Mouse (Mus musculus): ENCODE results near the gene Ccni. TPM values are rescaled to one million over a fixed set of nuclear protein-coding genes. Genes with fewer than 3 reads are reported as not detected.

The Ccni gene
- polyA plus RNA-seq, 1 experiment, result 214 TPM

GRCm38 (mm10) chr5:93172536-93172935, 33.8 kb downstream of the Ccni start:
- no peak for TF ChIP-seq EP300 (IDR thresholded peaks at IDR 0.05; ENCODE audit: insufficient read depth, low read depth, low read length)
- no peak for TF ChIP-seq CTCF (IDR thresholded peaks at IDR 0.05; ENCODE audit: low read depth, low read length)
- no peak for TF ChIP-seq POLR2A (IDR thresholded peaks at IDR 0.05; ENCODE audit: insufficient read depth, low read length)
- H3K27ac ChIP-seq (ENCODE audit: insufficient read depth, low read length), result no peak overlapping the region
- H3K9ac ChIP-seq (ENCODE audit: low read depth, poor library complexity, severe bottlenecking), result no peak overlapping the region
- H3K4me3 ChIP-seq (ENCODE audit: low read depth, low read length), result no peak overlapping the region
- H3K27me3 ChIP-seq (ENCODE audit: control insufficient read depth, insufficient read depth, low read length, poor library complexity, severe bottlenecking), result no peaks in the 10 kb centered on the region
- H3K36me3 ChIP-seq (ENCODE audit: control insufficient read depth, insufficient read depth, low read length, poor library complexity, severe bottlenecking), result peaks cover 31% of the 10 kb centered on the region
- H3K4me1 ChIP-seq (ENCODE audit: control insufficient read depth, insufficient read depth, low read length), result no peaks in the 10 kb centered on the region
- H3K9me3 ChIP-seq (replicated peaks; ENCODE audit: control insufficient read depth, insufficient read depth, low read length, poor library complexity, severe bottlenecking), result no peaks in the 10 kb centered on the region

DNA sequence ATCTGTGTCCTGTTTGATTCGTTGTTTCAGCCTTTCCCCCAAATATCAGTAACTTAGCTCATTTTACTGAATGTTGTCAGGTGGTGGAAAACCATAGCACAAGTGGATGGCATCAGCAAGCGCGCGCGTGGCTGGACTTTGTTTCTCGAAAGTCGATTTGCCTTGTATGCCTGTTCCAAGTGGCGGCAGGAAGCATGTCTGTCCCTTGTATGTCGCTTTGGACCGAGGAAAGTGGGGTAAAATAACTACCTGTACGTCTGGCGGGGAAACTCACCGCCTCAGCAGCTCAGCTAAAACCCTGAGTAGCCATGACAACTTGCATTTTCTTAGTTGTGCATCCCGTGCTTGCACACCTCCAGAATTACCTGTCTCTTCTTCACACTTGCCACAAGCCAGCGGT, 34.9 kb downstream of the Ccni start:
- TF ChIP-seq POLR2A (IDR thresholded peaks at IDR 0.05; ENCODE audit: insufficient read depth, low read length), result no peak
- TF ChIP-seq EP300 (IDR thresholded peaks at IDR 0.05; ENCODE audit: insufficient read depth, low read depth, low read length), result no peak
- H3K27me3 ChIP-seq (ENCODE audit: control insufficient read depth, insufficient read depth, low read length, poor library complexity, severe bottlenecking), result no peaks in the 10 kb centered on the region
- no peaks in the 10 kb centered on the region for H3K4me1 ChIP-seq (ENCODE audit: control insufficient read depth, insufficient read depth, low read length)
- no peak overlapping the region for H3K9ac ChIP-seq (ENCODE audit: low read depth, poor library complexity, severe bottlenecking)
- H3K27ac ChIP-seq (ENCODE audit: insufficient read depth, low read length), result no peak overlapping the region
- no peak overlapping the region for H3K4me3 ChIP-seq (ENCODE audit: low read depth, low read length)
- H3K9me3 ChIP-seq (replicated peaks; ENCODE audit: control insufficient read depth, insufficient read depth, low read length, poor library complexity, severe bottlenecking), result no peaks in the 10 kb centered on the region
- peaks cover 38% of the 10 kb centered on the region for H3K36me3 ChIP-seq (ENCODE audit: control insufficient read depth, insufficient read depth, low read length, poor library complexity, severe bottlenecking)

DNA sequence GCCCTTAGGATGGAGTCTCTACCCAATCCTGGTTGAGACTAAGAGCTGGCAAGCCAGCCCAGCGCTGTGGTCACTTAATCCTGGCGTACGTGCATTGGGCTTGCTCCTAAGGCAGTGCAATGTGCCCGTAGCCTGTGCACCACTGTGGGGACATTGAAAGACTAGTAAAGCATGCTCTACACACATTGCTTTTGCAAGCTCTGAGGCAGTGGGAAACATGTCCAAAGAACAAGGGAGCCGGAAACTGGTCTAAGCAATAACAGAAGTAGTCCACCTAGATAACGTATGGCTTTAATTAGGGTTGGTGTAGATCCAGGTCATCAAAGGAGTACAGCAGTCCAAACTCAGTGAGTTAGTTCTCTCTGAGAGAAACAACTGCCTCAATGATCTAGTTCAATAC, 37.6 kb downstream of the Ccni start:
- H3K9ac ChIP-seq (ENCODE audit: low read depth, poor library complexity, severe bottlenecking), result no peak overlapping the region
- peaks cover 55% of the 10 kb centered on the region for H3K36me3 ChIP-seq (ENCODE audit: control insufficient read depth, insufficient read depth, low read length, poor library complexity, severe bottlenecking)
- no peaks in the 10 kb centered on the region for H3K4me1 ChIP-seq (ENCODE audit: control insufficient read depth, insufficient read depth, low read length)
- no peaks in the 10 kb centered on the region for H3K27me3 ChIP-seq (ENCODE audit: control insufficient read depth, insufficient read depth, low read length, poor library complexity, severe bottlenecking)
- no peak for TF ChIP-seq EP300 (IDR thresholded peaks at IDR 0.05; ENCODE audit: insufficient read depth, low read depth, low read length)
- no peak for TF ChIP-seq CTCF (IDR thresholded peaks at IDR 0.05; ENCODE audit: low read depth, low read length)
- TF ChIP-seq POLR2A (IDR thresholded peaks at IDR 0.05; ENCODE audit: insufficient read depth, low read length), result no peak
- no peak overlapping the region for H3K27ac ChIP-seq (ENCODE audit: insufficient read depth, low read length)
- no peak overlapping the region for H3K4me3 ChIP-seq (ENCODE audit: low read depth, low read length)
- no peaks in the 10 kb centered on the region for H3K9me3 ChIP-seq (replicated peaks; ENCODE audit: control insufficient read depth, insufficient read depth, low read length, poor library complexity, severe bottlenecking)

- Histone ChIP-seq H3K4me3 (ENCODE audit: low read depth, low read length) (no peak overlapping the region), H3K4me1 (ENCODE audit: control insufficient read depth, insufficient read depth, low read length) (no peaks in the 10 kb centered on the region), H3K27ac (ENCODE audit: insufficient read depth, low read length) (no peak overlapping the region), H3K36me3 (ENCODE audit: control insufficient read depth, insufficient read depth, low read length, poor library complexity, severe bottlenecking) (peaks cover 52% of the 10 kb centered on the region), H3K27me3 (ENCODE audit: control insufficient read depth, insufficient read depth, low read length, poor library complexity, severe bottlenecking) (no peaks in the 10 kb centered on the region), H3K9ac (ENCODE audit: low read depth, poor library complexity, severe bottlenecking) (no peak overlapping the region), H3K9me3 (replicated peaks; ENCODE audit: control insufficient read depth, insufficient read depth, low read length, poor library complexity, severe bottlenecking) (no peaks in the 10 kb centered on the region)
- TF ChIP-seq CTCF (IDR thresholded peaks at IDR 0.05; ENCODE audit: low read depth, low read length) (no peak), EP300 (IDR thresholded peaks at IDR 0.05; ENCODE audit: insufficient read depth, low read depth, low read length) (no peak), POLR2A (IDR thresholded peaks at IDR 0.05; ENCODE audit: insufficient read depth, low read length) (no peak)
These were observed 38.3 kb downstream of the Ccni start for GRCm38 (mm10) chr5:93167919-93168516.

- Histone ChIP-seq H3K9ac (ENCODE audit: low read depth, poor library complexity, severe bottlenecking) (no peak overlapping the region), H3K27me3 (ENCODE audit: control insufficient read depth, insufficient read depth, low read length, poor library complexity, severe bottlenecking) (no peaks in the 10 kb centered on the region), H3K36me3 (ENCODE audit: control insufficient read depth, insufficient read depth, low read length, poor library complexity, severe bottlenecking) (peaks cover 43% of the 10 kb centered on the region), H3K9me3 (replicated peaks; ENCODE audit: control insufficient read depth, insufficient read depth, low read length, poor library complexity, severe bottlenecking) (no peaks in the 10 kb centered on the region), H3K4me1 (ENCODE audit: control insufficient read depth, insufficient read depth, low read length) (no peaks in the 10 kb centered on the region), H3K4me3 (ENCODE audit: low read depth, low read length) (no peak overlapping the region), H3K27ac (ENCODE audit: insufficient read depth, low read length) (no peak overlapping the region)
- TF ChIP-seq EP300 (IDR thresholded peaks at IDR 0.05; ENCODE audit: insufficient read depth, low read depth, low read length) (no peak), CTCF (IDR thresholded peaks at IDR 0.05; ENCODE audit: low read depth, low read length) (peak; percentile 28)
These were observed 42.8 kb downstream of the Ccni start for GRCm38 (mm10) chr5:93163541-93163940.

DNA sequence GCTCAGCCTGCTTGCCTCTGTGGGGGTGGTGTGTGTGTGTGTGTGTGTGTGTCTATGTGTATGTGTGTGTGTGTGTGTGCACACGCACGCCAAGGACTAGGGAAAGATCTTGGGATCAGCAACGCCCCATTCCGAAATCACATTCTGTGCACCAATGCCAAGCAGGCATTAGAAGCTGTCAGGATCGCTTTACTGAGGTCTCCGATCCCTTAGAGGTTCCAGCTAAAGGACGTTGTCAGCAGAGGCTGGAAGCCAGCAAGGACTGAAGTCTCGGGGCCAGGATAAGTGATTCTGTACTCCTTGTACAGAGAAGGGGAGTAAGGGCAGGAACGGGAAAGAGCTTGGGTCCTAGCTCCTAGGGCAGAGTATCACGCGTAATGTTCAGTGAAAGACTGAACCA, 51.9 kb downstream of the Ccni start:
- no peaks in the 10 kb centered on the region for H3K27me3 ChIP-seq (ENCODE audit: control insufficient read depth, insufficient read depth, low read length, poor library complexity, severe bottlenecking)
- no peak for TF ChIP-seq CTCF (IDR thresholded peaks at IDR 0.05; ENCODE audit: low read depth, low read length)
- peaks cover 32% of the 10 kb centered on the region for H3K36me3 ChIP-seq (ENCODE audit: control insufficient read depth, insufficient read depth, low read length, poor library complexity, severe bottlenecking)

More for the DNA sequence above, 51.9 kb downstream of the Ccni start:
- no peak overlapping the region for H3K4me3 ChIP-seq (ENCODE audit: low read depth, low read length)
- H3K27ac ChIP-seq (ENCODE audit: insufficient read depth, low read length), result no peak overlapping the region
- H3K9ac ChIP-seq (ENCODE audit: low read depth, poor library complexity, severe bottlenecking), result no peak overlapping the region
- H3K9me3 ChIP-seq (replicated peaks; ENCODE audit: control insufficient read depth, insufficient read depth, low read length, poor library complexity, severe bottlenecking), result no peaks in the 10 kb centered on the region
- H3K4me1 ChIP-seq (ENCODE audit: control insufficient read depth, insufficient read depth, low read length), result no peaks in the 10 kb centered on the region
